Mouse (Mus musculus) myocyte (in vitro differentiated cells): ENCODE data around the gene M6pr.
A peak's percentile ranks its signal among the peaks of the same experiment; 100 is the strongest.

Experiments used
- POLR2A ChIP-seq: IDR thresholded peaks from one replicate; pipeline ENCODE4 v1.6.1; 2011; ENCODE audit warnings: low read depth, mild to moderate bottlenecking, control low read depth, moderate library complexity; ENCODE audit not compliant: insufficient read length
- POLR2AphosphoS2 ChIP-seq: IDR thresholded peaks from one replicate; pipeline ENCODE4 v1.6.1; 2011; ENCODE audit warnings: low read depth, control low read depth; ENCODE audit not compliant: insufficient read length
- TCF12 ChIP-seq: IDR thresholded peaks from one replicate; pipeline ENCODE4 v1.6.1; 2011; ENCODE audit warnings: mild to moderate bottlenecking, control low read depth; ENCODE audit not compliant: poor library complexity, insufficient read depth, severe bottlenecking

GRCm38 (mm10) chr6:122308505-122309393 lies at the start of gene M6pr:
- TF ChIP-seq POLR2A (peak; percentile 54), TCF12 (no peak), POLR2AphosphoS2 (peak; percentile 29)
